Mouse (Mus musculus) testis, adult 2 months (tissue): Measurements from ENCODE around the gene Bdh1.

Experiments
- CTCF ChIP-seq: fragments of 200-500 bp; IDR thresholded peaks from 2 replicates; pipeline ENCODE4 v1.5.1; 2012; ENCODE audit warnings: low read depth, mild to moderate bottlenecking, inconsistent platforms, low read length, moderate library complexity; ENCODE audit not compliant: control insufficient read depth, insufficient read depth, insufficient replicate concordance
- POLR2A ChIP-seq: fragments of 200-500 bp; IDR thresholded peaks from 2 replicates; pipeline ENCODE4 v1.6.1; 2012; ENCODE audit warnings: low read depth, mild to moderate bottlenecking, inconsistent platforms, low read length, moderate library complexity; ENCODE audit not compliant: control insufficient read depth

DNA sequence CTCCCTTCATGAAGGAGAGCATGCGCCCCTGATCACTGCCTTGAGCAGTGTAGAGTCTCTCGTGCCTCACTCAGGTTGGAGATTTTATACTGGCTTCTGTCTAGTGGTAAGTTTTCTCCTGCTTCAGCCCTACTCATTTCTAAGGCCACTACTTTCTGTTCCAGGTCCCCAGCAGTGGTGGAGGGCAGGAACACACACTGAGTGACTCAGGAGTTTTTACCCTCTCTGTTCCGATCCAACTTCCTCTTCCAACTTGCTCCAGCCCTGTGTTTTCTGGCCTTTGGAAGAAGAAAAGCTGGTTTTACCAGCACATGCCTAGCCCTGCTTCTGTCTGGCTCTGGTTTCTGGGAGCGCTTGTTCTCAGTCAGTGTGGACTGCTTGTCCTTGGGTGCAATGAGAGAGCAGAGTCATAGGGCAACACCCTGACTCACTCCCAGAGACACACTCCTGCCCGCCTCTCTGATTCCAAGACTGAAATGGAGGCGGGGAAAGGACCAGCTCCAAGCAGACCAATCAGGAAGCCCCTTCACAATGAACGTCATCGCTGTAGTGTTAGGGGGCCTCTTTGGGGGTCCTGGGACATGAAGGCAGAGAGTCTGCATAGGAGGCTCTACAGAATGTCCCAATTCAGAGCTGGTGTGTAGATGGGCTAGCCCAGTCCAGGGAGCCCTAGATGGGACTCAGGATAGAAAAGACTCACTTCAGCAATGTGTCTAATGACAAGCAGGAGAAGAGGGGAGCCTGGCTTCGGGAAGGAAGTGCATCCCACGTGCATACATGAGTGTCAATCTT is 84.8 kb downstream of the Bdh1 start:
- no peak for TF ChIP-seq CTCF
- TF ChIP-seq POLR2A, result no peak
